Mouse (Mus musculus): ENCODE measurements around the gene Ccdc8. TPM values are rescaled to one million over a fixed set of nuclear protein-coding genes. Genes with fewer than 3 reads are reported as not detected.
"Not testable (repeated sequence)": the region's sequence is repeated elsewhere in the genome, so short reads cannot be mapped to it uniquely, and the experiment has no call there.

Gene Ccdc8
- polyA plus RNA-seq, 1 experiment from 2014 or later: 43.9 TPM

DNA sequence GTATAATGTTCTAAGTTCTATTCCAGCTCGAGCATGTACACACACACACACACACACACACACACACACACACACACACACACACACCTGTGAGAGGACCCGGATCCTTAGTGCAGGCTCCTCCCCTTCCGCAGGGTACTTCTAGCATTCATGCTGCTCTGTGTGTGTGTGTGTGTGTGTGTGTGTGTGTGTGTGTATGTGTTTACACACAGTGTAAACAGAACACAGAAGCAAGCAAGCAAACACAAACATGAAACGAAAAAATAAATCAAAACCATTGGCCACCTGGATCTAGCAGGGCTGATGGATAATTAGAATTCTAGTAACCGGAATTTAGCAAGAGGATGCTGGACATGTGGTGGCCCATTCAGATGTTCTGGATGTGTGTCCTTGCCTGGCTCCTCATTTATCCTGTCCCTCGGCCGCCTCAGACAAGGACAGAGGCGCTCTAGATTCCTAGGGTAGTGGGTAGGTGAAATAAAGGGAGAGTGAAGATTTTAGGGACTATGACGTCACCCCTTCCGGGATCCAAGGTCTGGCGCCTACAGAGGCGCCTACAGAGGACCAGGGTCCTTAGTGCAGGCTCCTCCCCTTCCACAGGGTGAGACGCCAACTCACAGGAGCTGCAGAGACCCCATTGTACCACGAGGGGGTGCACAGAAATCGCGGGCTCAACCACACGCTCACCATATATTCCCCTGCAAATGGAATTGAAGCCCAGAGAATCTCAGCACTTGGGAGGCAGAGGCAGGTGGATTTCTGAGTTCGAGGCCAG, 41.5 kb upstream of the Ccdc8 start:
- 21% methylated on average over 18 of the region's 18 CpGs for WGBS
- ATAC-seq (ENCODE audit: insufficient number of reproducible peaks, low FRiP score, low TSS enrichment, low read depth): peak; percentile 75
- Histone ChIP-seq H3K9ac (no peak overlapping the region), H3K27me3 (peaks cover 33% of the 10 kb centered on the region), H3K4me3 (replicated peaks) (no peak overlapping the region), H3K4me1 (peaks cover 39% of the 10 kb centered on the region), H3K27ac (replicated peaks) (no peak overlapping the region), H3K36me3 (no peaks in the 10 kb centered on the region), H3K9me3 (replicated peaks) (no peaks in the 10 kb centered on the region), H3K4me2 (replicated peaks) (peak overlapping the region; percentile 27; the same call in 1 of the 2 replicates)

DNA sequence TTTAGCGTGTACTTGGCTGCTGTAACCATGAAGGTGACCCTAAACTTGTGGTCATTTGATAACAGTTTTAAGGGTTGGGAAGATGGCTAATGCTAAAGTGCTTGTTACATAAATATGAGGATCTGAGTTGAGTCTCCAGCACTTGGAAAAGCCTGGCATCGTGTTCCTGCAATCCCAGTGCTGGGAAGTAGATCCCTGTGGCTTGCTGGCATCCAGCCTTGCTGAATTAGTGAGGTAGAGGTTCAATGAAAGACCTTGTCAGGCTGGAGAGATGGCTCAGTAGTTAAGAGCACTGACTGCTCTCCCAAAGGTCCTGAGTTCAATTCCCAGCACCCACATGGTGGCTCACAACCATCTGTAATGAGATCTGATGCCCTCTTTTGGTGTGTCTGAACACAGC, 38.7 kb upstream of the Ccdc8 start:
- 64% methylated on average over 2 of the region's 2 CpGs for WGBS
- H3K27ac ChIP-seq (replicated peaks); H3K27me3 ChIP-seq; H3K4me2 ChIP-seq (replicated peaks); H3K4me3 ChIP-seq (replicated peaks); H3K36me3 ChIP-seq; H3K9ac ChIP-seq; ATAC-seq (ENCODE audit: insufficient number of reproducible peaks, low FRiP score, low TSS enrichment, low read depth); H3K9me3 ChIP-seq (replicated peaks): not testable (repeated sequence)
- peaks cover 14% of the 10 kb centered on the region for H3K4me1 ChIP-seq

DNA sequence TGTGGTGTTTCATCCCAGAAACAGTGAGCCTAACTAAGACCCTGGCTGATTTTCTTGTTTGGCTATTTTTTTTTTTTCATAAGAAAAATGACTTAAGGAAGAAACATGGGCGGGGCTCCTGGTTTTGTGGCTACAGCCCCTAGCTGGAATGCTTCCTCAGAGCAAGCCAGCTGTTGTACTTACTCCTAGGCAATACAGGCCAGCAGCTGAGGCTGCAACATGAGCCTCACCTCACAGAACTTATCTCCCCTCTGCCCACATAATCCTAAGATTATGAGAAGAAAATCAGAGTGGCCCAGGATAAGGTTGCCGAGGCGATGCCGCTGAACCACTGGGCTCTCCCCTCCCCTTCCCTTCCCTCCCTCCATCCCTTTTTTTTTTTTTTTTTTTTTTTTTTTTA, 36.8 kb upstream of the Ccdc8 start:
- Histone ChIP-seq H3K27ac (replicated peaks) (no peak overlapping the region), H3K4me2 (replicated peaks) (no peak overlapping the region), H3K36me3 (no peaks in the 10 kb centered on the region), H3K9ac (no peak overlapping the region), H3K4me3 (replicated peaks) (no peak overlapping the region), H3K27me3 (no peaks in the 10 kb centered on the region), H3K4me1 (peaks cover 9% of the 10 kb centered on the region; the same call in 1 of the 2 replicates), H3K9me3 (replicated peaks) (no peaks in the 10 kb centered on the region)
- ATAC-seq (ENCODE audit: insufficient number of reproducible peaks, low FRiP score, low TSS enrichment, low read depth): no peak
- 67% methylated on average over 4 of the region's 4 CpGs for WGBS

DNA sequence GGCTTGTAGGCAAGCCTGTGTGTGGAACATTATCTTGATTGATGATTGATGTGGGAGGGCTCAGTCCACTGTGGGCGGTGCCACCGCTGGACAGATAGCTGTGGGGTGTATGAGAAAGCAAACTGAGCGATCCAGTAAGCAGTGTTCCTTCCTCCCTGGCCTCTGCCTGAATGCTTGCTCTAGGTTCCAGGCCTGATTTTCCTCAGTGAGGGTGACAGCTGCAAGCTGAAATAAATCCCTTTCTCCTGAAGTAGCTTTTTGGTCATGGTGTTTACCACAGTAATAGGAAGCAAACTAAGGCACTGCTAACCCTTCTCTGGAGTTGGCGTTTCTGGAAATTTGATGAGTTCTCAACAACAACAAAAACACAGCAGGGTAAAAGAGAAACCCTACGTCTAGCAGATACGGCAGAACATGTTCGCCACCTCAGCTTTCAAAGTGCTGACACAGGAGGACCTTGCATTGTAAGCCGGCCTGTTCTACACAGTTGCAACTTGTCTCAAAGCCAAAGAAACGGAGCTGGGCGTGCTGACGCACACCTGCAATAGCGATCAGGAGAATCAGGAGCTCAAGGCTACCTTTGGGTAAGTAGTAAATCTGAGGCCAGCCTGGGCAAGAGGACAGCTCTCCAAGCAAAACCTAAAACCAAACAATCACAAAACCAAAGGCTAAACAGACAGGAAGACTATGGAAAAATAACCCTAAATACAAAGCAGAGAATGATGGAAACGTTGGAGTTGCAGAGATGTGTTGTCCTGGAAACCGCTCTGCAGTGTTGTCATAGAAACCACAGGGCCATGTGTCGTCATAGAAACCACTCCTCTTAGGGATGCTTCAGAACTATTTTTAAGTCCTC, 35.9 kb upstream of the Ccdc8 start:
- Histone ChIP-seq H3K27me3 (no peaks in the 10 kb centered on the region), H3K4me3 (replicated peaks) (no peak overlapping the region), H3K9ac (no peak overlapping the region), H3K27ac (replicated peaks) (no peak overlapping the region), H3K4me1 (0 out of 2 replicates have a peak, but pooled peaks cover 5% of the 10 kb centered on the region), H3K9me3 (replicated peaks) (no peaks in the 10 kb centered on the region), H3K4me2 (replicated peaks) (no peak overlapping the region), H3K36me3 (no peaks in the 10 kb centered on the region)
- 50% methylated on average over 15 of the region's 15 CpGs for WGBS
- no peak for ATAC-seq (ENCODE audit: insufficient number of reproducible peaks, low FRiP score, low TSS enrichment, low read depth)

DNA sequence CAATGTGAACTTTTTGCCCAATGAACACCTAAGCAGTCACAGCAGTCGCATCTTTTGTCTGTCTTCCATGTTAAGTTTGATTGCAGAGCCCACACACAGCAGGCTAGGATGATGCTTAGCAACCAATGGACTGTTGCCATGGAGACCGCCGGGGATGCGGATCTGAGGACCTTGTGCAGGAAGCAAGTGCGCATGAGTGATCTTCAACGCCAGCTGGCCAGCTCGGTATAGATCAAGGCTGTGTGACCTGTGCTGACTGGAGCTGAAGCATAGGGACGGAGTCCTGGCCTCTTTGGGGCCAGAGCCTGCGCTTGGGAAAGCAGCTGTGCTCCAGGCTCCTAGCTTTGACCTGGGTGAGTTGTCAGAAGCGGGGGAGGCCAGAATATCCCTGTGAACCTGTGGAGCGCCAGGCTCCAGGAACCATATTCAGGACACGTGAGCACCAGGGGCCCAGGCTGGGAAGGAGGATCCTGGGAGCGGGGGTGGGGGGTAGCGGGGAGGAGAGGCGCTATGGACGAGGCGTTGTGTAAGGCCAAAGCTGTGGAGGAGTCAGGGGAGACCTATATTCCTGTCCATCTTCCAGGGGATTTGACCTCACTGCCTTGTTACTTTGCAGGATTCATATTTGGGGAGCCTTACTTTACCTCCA, 32.8 kb upstream of the Ccdc8 start, which contains the start of gene Pnmal1:
Pnmal1 (plus strand) TSS at position 141 of the 649 bp plus-strand sequence.
- H3K27ac ChIP-seq (replicated peaks): no peak within 1 kb of the TSS
- H3K9me3 ChIP-seq (replicated peaks): no peaks in the 10 kb centered on the region
- H3K4me2 ChIP-seq (replicated peaks): no peak within 1 kb of the TSS
- 0 out of 2 replicates have a peak, but pooled peaks cover 5% of the 10 kb centered on the region for H3K4me1 ChIP-seq
- H3K9ac ChIP-seq: no peak within 1 kb of the TSS
- no peaks in the 10 kb centered on the region for H3K27me3 ChIP-seq
- WGBS: 24% methylated on average over 17 of the region's 17 CpGs
- H3K4me3 ChIP-seq (replicated peaks): no peak within 1 kb of the TSS
- ATAC-seq (ENCODE audit: insufficient number of reproducible peaks, low FRiP score, low TSS enrichment, low read depth): 0 out of 2 replicates have a peak, but pooled peaks have one; percentile 27
- no peaks in the 10 kb centered on the region for H3K36me3 ChIP-seq

DNA sequence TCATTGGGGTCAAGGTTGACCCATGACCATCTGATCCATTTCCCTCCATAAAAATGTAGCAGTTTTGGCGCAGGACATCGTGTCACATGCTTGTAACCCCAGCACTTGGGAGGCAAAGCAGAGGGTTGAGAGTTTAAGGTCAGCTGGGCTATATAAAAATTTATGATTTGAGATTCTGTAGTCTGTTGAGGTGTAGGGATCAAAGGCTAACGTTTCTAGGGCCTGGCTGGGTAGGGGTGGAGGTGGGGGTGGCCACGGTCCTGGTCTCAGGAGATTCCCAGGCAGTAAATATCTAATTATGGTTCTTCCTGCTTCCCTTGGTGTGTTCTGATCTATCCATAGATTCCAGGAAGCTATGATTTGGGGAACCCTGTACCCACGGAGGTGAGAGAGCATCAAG, 30.8 kb upstream of the Ccdc8 start:
- no peak overlapping the region for H3K4me2 ChIP-seq (replicated peaks)
- H3K4me1 ChIP-seq: 0 out of 2 replicates have a peak, but pooled peaks cover 5% of the 10 kb centered on the region
- H3K27me3 ChIP-seq: no peaks in the 10 kb centered on the region
- no peak overlapping the region for H3K27ac ChIP-seq (replicated peaks)
- no peaks in the 10 kb centered on the region for H3K36me3 ChIP-seq
- H3K9me3 ChIP-seq (replicated peaks): no peaks in the 10 kb centered on the region
- ATAC-seq (ENCODE audit: insufficient number of reproducible peaks, low FRiP score, low TSS enrichment, low read depth): no peak
- H3K9ac ChIP-seq: no peak overlapping the region
- 73% methylated on average over 5 of the region's 5 CpGs for WGBS
- H3K4me3 ChIP-seq (replicated peaks): no peak overlapping the region

DNA sequence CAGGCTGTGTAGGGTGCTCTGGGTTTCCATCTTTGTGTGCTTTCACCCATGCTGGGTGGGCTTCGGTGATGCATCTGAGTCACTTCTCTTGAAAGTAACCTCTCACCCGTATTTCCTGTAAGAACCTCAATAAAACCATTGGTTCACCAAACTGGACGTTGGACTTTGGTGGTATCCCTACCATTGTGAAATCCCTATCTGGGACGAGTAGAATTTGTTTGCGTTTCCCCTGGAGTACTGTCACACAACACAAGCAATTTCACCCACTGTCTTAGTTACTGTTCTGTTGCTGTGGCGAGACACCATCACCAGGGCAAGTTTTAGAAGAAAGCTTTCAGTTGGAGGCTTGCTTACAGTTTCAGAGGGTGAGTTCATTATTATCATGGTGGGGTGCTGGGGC, 24.1 kb upstream of the Ccdc8 start:
- Histone ChIP-seq H3K9me3 (replicated peaks) (no peaks in the 10 kb centered on the region), H3K4me2 (replicated peaks) (no peak overlapping the region), H3K4me3 (replicated peaks) (no peak overlapping the region), H3K9ac (no peak overlapping the region), H3K27me3 (no peaks in the 10 kb centered on the region), H3K36me3 (no peaks in the 10 kb centered on the region), H3K27ac (replicated peaks) (no peak overlapping the region), H3K4me1 (no peaks in the 10 kb centered on the region)
- WGBS: 83% methylated on average over 6 of the region's 6 CpGs
- no peak for ATAC-seq (ENCODE audit: insufficient number of reproducible peaks, low FRiP score, low TSS enrichment, low read depth)

DNA sequence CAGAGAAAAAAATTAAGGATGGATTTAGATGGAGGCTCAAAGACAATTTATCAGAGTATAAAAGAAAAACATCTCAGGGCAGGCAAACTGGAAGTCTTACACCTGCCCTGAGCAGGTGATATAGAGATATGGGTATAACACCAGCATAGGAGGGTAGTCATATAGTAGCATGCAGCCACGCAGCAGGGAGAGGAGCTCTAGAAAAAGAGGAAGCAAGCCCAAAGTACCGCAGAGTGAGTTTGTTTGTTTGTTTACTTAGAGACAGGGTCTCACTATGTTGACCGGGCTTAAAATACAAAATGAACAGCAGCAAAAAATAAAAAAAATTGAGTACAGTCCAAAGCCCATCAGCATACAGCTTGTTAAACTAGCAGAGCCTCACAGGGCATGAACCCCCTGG, 21.3 kb upstream of the Ccdc8 start:
- Histone ChIP-seq H3K4me2 (replicated peaks) (no peak overlapping the region), H3K27ac (replicated peaks) (no peak overlapping the region), H3K4me3 (replicated peaks) (no peak overlapping the region), H3K9me3 (replicated peaks) (no peaks in the 10 kb centered on the region), H3K36me3 (no peaks in the 10 kb centered on the region), H3K9ac (no peak overlapping the region), H3K4me1 (no peaks in the 10 kb centered on the region), H3K27me3 (no peaks in the 10 kb centered on the region)
- WGBS: 87% methylated on average over 3 of the region's 3 CpGs
- ATAC-seq (ENCODE audit: insufficient number of reproducible peaks, low FRiP score, low TSS enrichment, low read depth): no peak

DNA sequence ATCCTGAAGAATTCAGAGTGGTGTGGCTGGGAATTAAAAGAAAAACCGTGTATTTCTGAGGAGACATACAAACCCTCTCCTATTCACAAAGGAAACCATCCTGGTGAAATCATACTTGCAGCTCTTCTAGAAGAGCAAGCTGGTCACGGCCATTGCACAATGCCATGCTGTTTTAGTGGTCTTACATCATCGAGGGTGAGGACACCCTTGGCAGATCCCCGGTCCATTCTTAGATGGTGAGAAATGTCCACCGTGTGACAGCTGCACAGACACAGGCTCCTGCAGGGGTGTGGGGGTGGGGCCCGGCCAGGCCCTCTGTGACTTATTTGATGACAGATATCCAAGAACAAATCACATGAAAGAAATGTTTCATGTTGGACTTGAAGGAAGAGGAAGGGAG, 18.5 kb upstream of the Ccdc8 start:
- no peaks in the 10 kb centered on the region for H3K4me1 ChIP-seq
- H3K4me2 ChIP-seq (replicated peaks): no peak overlapping the region
- no peaks in the 10 kb centered on the region for H3K27me3 ChIP-seq
- no peak overlapping the region for H3K4me3 ChIP-seq (replicated peaks)
- WGBS: 57% methylated on average over 6 of the region's 6 CpGs
- H3K36me3 ChIP-seq: no peaks in the 10 kb centered on the region
- no peak overlapping the region for H3K27ac ChIP-seq (replicated peaks)
- no peaks in the 10 kb centered on the region for H3K9me3 ChIP-seq (replicated peaks)
- peak; percentile 70; the same call in 1 of the 2 replicates for ATAC-seq (ENCODE audit: insufficient number of reproducible peaks, low FRiP score, low TSS enrichment, low read depth)
- no peak overlapping the region for H3K9ac ChIP-seq

DNA sequence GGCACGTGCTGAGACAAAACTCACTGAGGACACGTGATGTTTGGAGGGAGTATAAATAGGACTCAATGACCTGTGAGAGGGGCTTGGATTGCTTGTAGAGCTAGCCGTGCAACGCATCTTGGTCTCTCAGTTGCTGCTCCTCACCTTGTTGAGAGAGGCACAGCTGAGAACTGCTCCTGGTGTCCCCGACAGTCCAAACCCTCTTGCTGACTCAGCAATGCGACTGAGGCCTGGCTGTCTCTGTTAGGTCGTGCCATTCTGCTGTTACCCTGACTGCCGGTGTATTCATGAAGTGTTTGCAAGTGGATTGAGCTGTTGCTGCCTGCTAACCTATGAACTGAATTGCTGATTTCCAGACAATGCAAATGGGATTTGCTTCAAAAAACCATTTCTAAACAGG, 16.2 kb upstream of the Ccdc8 start:
- no peak overlapping the region for H3K9ac ChIP-seq
- H3K27me3 ChIP-seq: no peaks in the 10 kb centered on the region
- H3K4me2 ChIP-seq (replicated peaks): no peak overlapping the region
- ATAC-seq (ENCODE audit: insufficient number of reproducible peaks, low FRiP score, low TSS enrichment, low read depth): no peak
- 62% methylated on average over 8 of the region's 8 CpGs for WGBS
- peaks cover 13% of the 10 kb centered on the region for H3K4me1 ChIP-seq
- no peak overlapping the region for H3K27ac ChIP-seq (replicated peaks)
- no peaks in the 10 kb centered on the region for H3K36me3 ChIP-seq
- no peak overlapping the region for H3K4me3 ChIP-seq (replicated peaks)
- no peaks in the 10 kb centered on the region for H3K9me3 ChIP-seq (replicated peaks)

DNA sequence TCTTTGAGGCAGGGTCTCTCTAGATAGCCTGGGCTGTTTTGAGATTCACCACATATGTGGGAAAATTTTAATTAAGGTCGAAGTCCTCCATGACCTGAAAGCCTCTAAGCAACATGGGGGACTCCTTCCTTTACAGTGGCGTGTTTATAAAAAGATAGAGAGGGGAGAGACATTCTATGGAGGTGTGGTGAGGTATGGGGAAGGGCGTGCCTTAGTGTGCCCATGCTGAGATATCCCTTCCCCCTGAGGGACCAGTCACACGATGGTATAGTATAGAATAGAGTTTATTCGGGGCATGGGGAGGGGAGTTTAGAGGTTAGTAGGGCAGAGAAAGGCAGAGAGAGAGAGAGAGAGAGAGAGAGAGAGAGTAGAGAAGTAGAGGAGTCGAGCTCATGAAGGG, 14.3 kb upstream of the Ccdc8 start:
- Histone ChIP-seq H3K27me3 (no peaks in the 10 kb centered on the region), H3K9ac (no peak overlapping the region), H3K4me1 (peaks cover 20% of the 10 kb centered on the region), H3K9me3 (replicated peaks) (no peaks in the 10 kb centered on the region), H3K36me3 (no peaks in the 10 kb centered on the region), H3K4me2 (replicated peaks) (no peak overlapping the region), H3K4me3 (replicated peaks) (no peak overlapping the region), H3K27ac (replicated peaks) (no peak overlapping the region)
- ATAC-seq (ENCODE audit: insufficient number of reproducible peaks, low FRiP score, low TSS enrichment, low read depth): no peak
- 78% methylated on average over 6 of the region's 6 CpGs for WGBS
